Comparison of ENCODE assay signal across 39 mouse cellular contexts in genomic region chr1:153935844-153936380, GRCm38 (mm10). TPM values are rescaled to one million over a fixed set of nuclear protein-coding genes. Genes with fewer than 3 reads are reported as not detected.
DNase-seq lines count a peak whose midpoint lies in the region; ATAC-seq and TF ChIP-seq lines count a peak whose summit lies in the region.
"Had no signal": no experiment of that assay in that cellular context is flagged by ENCODE, and none has a peak within 500 bp of the region (broad histone marks: within the 10 kb centered on the region; RNA-seq: fewer than 3 reads in every experiment).

No protein-coding gene starts in this region.

- no peaks in the 10 kb centered on the region; the same call in 1 of the 2 replicates for H3K4me1 ChIP-seq in forebrain, embryonic 12.5 days
- 0 out of 2 replicates have a peak, but pooled peaks cover 2% of the 10 kb centered on the region for H3K4me1 ChIP-seq in forebrain, embryonic 16.5 days (replicated peaks; ENCODE audit: control insufficient read depth, insufficient read depth, low read length)
- H3K4me1 ChIP-seq in midbrain, embryonic 11.5 days (ENCODE audit: control insufficient read depth, insufficient read depth, low read length) = no peaks in the 10 kb centered on the region
- no peaks in the 10 kb centered on the region for H3K4me1 ChIP-seq in midbrain, postnatal 0 days (ENCODE audit: insufficient read depth, low read length)
- no peaks in the 10 kb centered on the region for H3K4me1 ChIP-seq in olfactory bulb, adult 2 months (ENCODE audit: control insufficient read depth, insufficient read depth, low read length)
- H3K4me1 ChIP-seq: heart, embryonic 10.5 days; heart, embryonic 15.5 days; kidney, embryonic 15.5 days; midbrain, embryonic 12.5 days had no signal

- 0 out of 2 replicates have a peak overlapping the region, but pooled peaks have one; percentile 19 for H3K27ac ChIP-seq in forebrain, embryonic 12.5 days
- H3K27ac ChIP-seq in forebrain, embryonic 16.5 days (ENCODE audit: low read length) = no peak overlapping the region
- H3K27ac ChIP-seq in midbrain, embryonic 11.5 days (ENCODE audit: low read depth, low read length) = no peak overlapping the region
- no peak overlapping the region for H3K27ac ChIP-seq in midbrain, postnatal 0 days (ENCODE audit: low read depth, low read length)
- H3K27ac ChIP-seq in olfactory bulb, adult 2 months (ENCODE audit: insufficient read depth, low read depth, low read length) = peak overlapping the region; percentile 13
- H3K27ac ChIP-seq: gastrocnemius, adult 2 months; heart, embryonic 10.5 days; heart, embryonic 15.5 days; kidney, embryonic 15.5 days; liver, embryonic 15.5 days; midbrain, embryonic 12.5 days; stomach, postnatal 0 days had no signal

- H3K9ac ChIP-seq in forebrain, embryonic 12.5 days = no peak overlapping the region
- H3K9ac ChIP-seq in forebrain, embryonic 16.5 days (replicated peaks; ENCODE audit: low read depth, low read length) = no peak overlapping the region
- H3K9ac ChIP-seq in midbrain, embryonic 11.5 days (ENCODE audit: low read length) = no peak overlapping the region
- no peak overlapping the region for H3K9ac ChIP-seq in midbrain, postnatal 0 days (replicated peaks; ENCODE audit: low read length, poor library complexity, severe bottlenecking)
- H3K9ac ChIP-seq: heart, embryonic 15.5 days; kidney, embryonic 15.5 days; liver, embryonic 15.5 days; lung, embryonic 14.5 days; midbrain, embryonic 12.5 days had no signal

- no peaks in the 10 kb centered on the region for H3K36me3 ChIP-seq in forebrain, embryonic 12.5 days (replicated peaks)
- no peaks in the 10 kb centered on the region for H3K36me3 ChIP-seq in forebrain, embryonic 16.5 days (ENCODE audit: control insufficient read depth, insufficient read depth)
- H3K36me3 ChIP-seq in midbrain, embryonic 11.5 days (ENCODE audit: control insufficient read depth, insufficient read depth, low read length) = no peaks in the 10 kb centered on the region
- H3K36me3 ChIP-seq in midbrain, postnatal 0 days (ENCODE audit: insufficient read depth, low read length) = no peaks in the 10 kb centered on the region
- H3K36me3 ChIP-seq: G1E; heart, embryonic 10.5 days; heart, embryonic 15.5 days; kidney, embryonic 15.5 days; liver, embryonic 15.5 days; midbrain, embryonic 12.5 days had no signal

- no peak for ATAC-seq in forebrain, embryonic 12.5 days (ENCODE audit: low FRiP score)
- no peak for ATAC-seq in forebrain, embryonic 16.5 days
- no peak for ATAC-seq in midbrain, embryonic 11.5 days (ENCODE audit: low FRiP score)
- ATAC-seq in midbrain, postnatal 0 days (ENCODE audit: low FRiP score) = no peak
- ATAC-seq in activated CD4-positive, CD25-positive, alpha-beta regulatory T cell, adult 4 months = no peak
- ATAC-seq: hindbrain, embryonic 16.5 days; Patski had no signal

- 65% methylated on average over 12 of the region's 12 CpGs for WGBS in forebrain, embryonic 12.5 days
- WGBS in forebrain, embryonic 16.5 days = 37% methylated on average over 12 of the region's 12 CpGs
- WGBS in midbrain, embryonic 11.5 days = 84% methylated on average over 12 of the region's 12 CpGs
- WGBS in midbrain, postnatal 0 days = 69% methylated on average over 12 of the region's 12 CpGs
- WGBS in olfactory bulb, adult 2 months = 39% methylated on average over 12 of the region's 12 CpGs

- H3K4me2 ChIP-seq in forebrain, embryonic 12.5 days = no peak overlapping the region
- H3K4me2 ChIP-seq in forebrain, embryonic 16.5 days (ENCODE audit: low read length) = no peak overlapping the region
- no peak overlapping the region for H3K4me2 ChIP-seq in midbrain, embryonic 11.5 days
- H3K4me2 ChIP-seq in midbrain, postnatal 0 days (ENCODE audit: low read depth, low read length, poor library complexity, severe bottlenecking) = no peak overlapping the region
- H3K4me2 ChIP-seq: heart, embryonic 15.5 days; kidney, embryonic 15.5 days; liver, embryonic 15.5 days; lung, embryonic 14.5 days; midbrain, embryonic 12.5 days had no signal

- TF ChIP-seq POLR2A in brain, embryonic 14.5 days (IDR thresholded peaks at IDR 0.05; ENCODE audit: borderline replicate concordance, extremely low read depth, insufficient read depth, insufficient read length, poor library complexity, severe bottlenecking) = no peak
- no peak for TF ChIP-seq POLR2A in olfactory bulb, adult 2 months (IDR thresholded peaks at IDR 0.05; ENCODE audit: insufficient read depth, low read depth, low read length)

- H3K27me3 ChIP-seq in forebrain, embryonic 12.5 days = no peaks in the 10 kb centered on the region
- H3K27me3 ChIP-seq in forebrain, embryonic 16.5 days (replicated peaks; ENCODE audit: control insufficient read depth, insufficient read depth, low read length) = no peaks in the 10 kb centered on the region
- H3K27me3 ChIP-seq in midbrain, embryonic 11.5 days (ENCODE audit: control insufficient read depth, insufficient read depth, low read length) = no peaks in the 10 kb centered on the region
- no peaks in the 10 kb centered on the region for H3K27me3 ChIP-seq in midbrain, postnatal 0 days (ENCODE audit: insufficient read depth, low read length)
- H3K27me3 ChIP-seq: heart, embryonic 15.5 days; kidney, embryonic 15.5 days; liver, embryonic 15.5 days; midbrain, embryonic 12.5 days had no signal

- H3K9me3 ChIP-seq in forebrain, embryonic 12.5 days = no peaks in the 10 kb centered on the region
- H3K9me3 ChIP-seq in forebrain, embryonic 16.5 days (ENCODE audit: control insufficient read depth, low read length) = no peaks in the 10 kb centered on the region
- H3K9me3 ChIP-seq in midbrain, embryonic 11.5 days (ENCODE audit: control insufficient read depth, low read length) = no peaks in the 10 kb centered on the region
- no peaks in the 10 kb centered on the region for H3K9me3 ChIP-seq in midbrain, postnatal 0 days (ENCODE audit: low read length)
- H3K9me3 ChIP-seq: heart, embryonic 10.5 days; heart, embryonic 15.5 days; kidney, embryonic 15.5 days; liver, embryonic 15.5 days; midbrain, embryonic 12.5 days had no signal

- TF ChIP-seq CTCF in midbrain, postnatal 0 days (IDR thresholded peaks at IDR 0.05) = no peak
- TF ChIP-seq CTCF in brain, embryonic 14.5 days (IDR thresholded peaks at IDR 0.05; ENCODE audit: borderline replicate concordance, extremely low read depth, insufficient read depth, insufficient read length) = no peak
- no peak for TF ChIP-seq CTCF in olfactory bulb, adult 2 months (IDR thresholded peaks at IDR 0.05; ENCODE audit: insufficient read depth, low read depth, low read length)

- DNase-seq in midbrain, embryonic 11.5 days (ENCODE audit: low spot score, missing footprints) = peak; percentile 60
- no peak for DNase-seq in midbrain, postnatal 0 days (ENCODE audit: low spot score)
- DNase-seq in brain, embryonic 14.5 days (ENCODE audit: low read depth) = peak; percentile 41
- DNase-seq: adrenal gland, postnatal 25 days; cerebellum, adult 8-10 months; cerebellum, postnatal 25 days; gastrocnemius, adult 2 months; kidney, adult 18-20 months; kidney, postnatal 36 days; layer of hippocampus, adult 9-11 months; lung, embryonic 14.5 days; lung, postnatal 14 days; retina, postnatal 1 day; spleen, adult 18-20 months; thymus, postnatal 4 days had no signal

- no peak overlapping the region for H3K4me3 ChIP-seq in forebrain, embryonic 12.5 days (replicated peaks)
- no peak overlapping the region for H3K4me3 ChIP-seq in forebrain, embryonic 16.5 days (replicated peaks; ENCODE audit: low read length)
- H3K4me3 ChIP-seq in midbrain, embryonic 11.5 days (ENCODE audit: low read depth, low read length) = no peak overlapping the region
- no peak overlapping the region for H3K4me3 ChIP-seq in midbrain, postnatal 0 days (ENCODE audit: low read depth, low read length)
- no peak overlapping the region for H3K4me3 ChIP-seq in olfactory bulb, adult 2 months (ENCODE audit: insufficient read depth, low read depth, low read length)
- H3K4me3 ChIP-seq: gastrocnemius, adult 2 months; heart, embryonic 10.5 days; heart, embryonic 15.5 days; kidney, embryonic 15.5 days; liver, embryonic 15.5 days; midbrain, embryonic 12.5 days had no signal

RNA-seq across cellular contexts. Expression of gene Teddm2, which starts 35.9 kb away (rescaled TPM):
- polyA plus RNA-seq in forebrain, embryonic 12.5 days (2016; fragmentation: Nextera tagmentation; extraction: Ambion mirVana) = 0.79 and 0.85 TPM in 2 replicates
- 2.3 and 2.4 TPM in 2 replicates for polyA plus RNA-seq in forebrain, embryonic 16.5 days (2015; fragmentation: Nextera tagmentation; extraction: Ambion mirVana)
- 0.43 and 0.48 TPM in 2 replicates for polyA plus RNA-seq in midbrain, embryonic 11.5 days (2014; fragmentation: Nextera tagmentation; extraction: Ambion mirVana)
- 0.66 and 1.1 TPM in 2 replicates for total RNA-seq in midbrain, postnatal 0 days (2014; rRNA removed)
- 1.2 and 1.7 TPM in 2 replicates for polyA plus RNA-seq in midbrain, postnatal 0 days (2015; fragmentation: Nextera tagmentation; extraction: Ambion mirVana)
- polyA plus RNA-seq in brain, embryonic 14.5 days (2012; rRNA removed) = 0.90 and 1.2 TPM in 2 replicates
- not detected in 2 replicates for polyA plus RNA-seq in olfactory bulb, adult 2 months (2012; ENCODE audit: insufficient read depth, insufficient read length, low replicate concordance, missing spikeins)
- under 1 TPM; 0.29 to 0.54 TPM for polyA plus RNA-seq in activated CD4-positive, CD25-positive, alpha-beta regulatory T cell, adult 4 months (2017; shearing (Covaris generic))

RNA-seq across cellular contexts. Expression of gene Glul, which starts 36.2 kb away (rescaled TPM):
- 108 and 119 TPM in 2 replicates for polyA plus RNA-seq in forebrain, embryonic 12.5 days (2016; fragmentation: Nextera tagmentation; extraction: Ambion mirVana)
- polyA plus RNA-seq in forebrain, embryonic 16.5 days (2015; fragmentation: Nextera tagmentation; extraction: Ambion mirVana) = 114 and 137 TPM in 2 replicates
- polyA plus RNA-seq in midbrain, embryonic 11.5 days (2014; fragmentation: Nextera tagmentation; extraction: Ambion mirVana) = 121 and 130 TPM in 2 replicates
- total RNA-seq in midbrain, postnatal 0 days (2014; rRNA removed) = 312 and 330 TPM in 2 replicates
- polyA plus RNA-seq in midbrain, postnatal 0 days (2015; fragmentation: Nextera tagmentation; extraction: Ambion mirVana) = 237 and 250 TPM in 2 replicates
- polyA plus RNA-seq in brain, embryonic 14.5 days (2012; rRNA removed) = 151 and 226 TPM in 2 replicates
- polyA plus RNA-seq in olfactory bulb, adult 2 months (2012; ENCODE audit: insufficient read depth, insufficient read length, low replicate concordance, missing spikeins) = 474 and 913 TPM in 2 replicates
- polyA plus RNA-seq in activated CD4-positive, CD25-positive, alpha-beta regulatory T cell, adult 4 months (2017; shearing (Covaris generic)) = 10 to 100 TPM; 28.1 to 28.9 TPM

RNA-seq across cellular contexts. Expression of gene Teddm1a, which starts 44.4 kb away (rescaled TPM):
- polyA plus RNA-seq in forebrain, embryonic 12.5 days (2016; fragmentation: Nextera tagmentation; extraction: Ambion mirVana) = not detected in 2 replicates
- 0.28 TPM in 1 of 2 replicates, not detected in the other for polyA plus RNA-seq in forebrain, embryonic 16.5 days (2015; fragmentation: Nextera tagmentation; extraction: Ambion mirVana)
- not detected in 2 replicates for polyA plus RNA-seq in midbrain, embryonic 11.5 days (2014; fragmentation: Nextera tagmentation; extraction: Ambion mirVana)
- total RNA-seq in midbrain, postnatal 0 days (2014; rRNA removed) = not detected in 2 replicates
- polyA plus RNA-seq in midbrain, postnatal 0 days (2015; fragmentation: Nextera tagmentation; extraction: Ambion mirVana) = not detected in 2 replicates
- polyA plus RNA-seq in brain, embryonic 14.5 days (2012; rRNA removed) = not detected in 2 replicates
- polyA plus RNA-seq in olfactory bulb, adult 2 months (2012; ENCODE audit: insufficient read depth, insufficient read length, low replicate concordance, missing spikeins) = not detected in 2 replicates
- under 1 TPM in 1 of 2 experiments, not detected in 1; 0.48 TPM for polyA plus RNA-seq in activated CD4-positive, CD25-positive, alpha-beta regulatory T cell, adult 4 months (2017; shearing (Covaris generic))
- total RNA-seq: adrenal gland, adult 18-20 months; adrenal gland, postnatal 25 days; gastrocnemius, adult 2 months; gastrocnemius, postnatal 4 days; heart, postnatal 25 days; left cerebral cortex, postnatal 10 days; liver, adult 2 months had no signal
- polyA plus RNA-seq: embryonic facial prominence, embryonic 11.5 days; G1E; heart, embryonic 10.5 days; heart, embryonic 15.5 days; hindbrain, embryonic 11.5 days; hindbrain, embryonic 16.5 days; intestine, embryonic 14.5 days; kidney, embryonic 15.5 days; limb, embryonic 11.5 days; liver, adult 2 months; liver, embryonic 15.5 days; lung, embryonic 14.5 days; midbrain, embryonic 12.5 days; neural tube, embryonic 14.5 days; Patski; stomach, postnatal 0 days; thymus, postnatal 0 days had no signal

Comparison
In these comparisons a context has a peak if more than half of its experiments do, and no peak if none do; other contexts are left out.
1. H3K27ac ChIP-seq: peak in forebrain, embryonic 12.5 days (single experiment) and olfactory bulb, adult 2 months (single experiment); none in forebrain, embryonic 16.5 days (single experiment), midbrain, embryonic 11.5 days (single experiment) and midbrain, postnatal 0 days (single experiment).